Mouse (Mus musculus) brain, embryonic 18.5 days (tissue): Measurements from ENCODE around the gene Dab2.

Experiments
- DNase-seq: peaks from one replicate; pipeline ENCODE4 v3.0.0-alpha.2; 2012; ENCODE audit warnings: low read depth, low spot score

Dab2 gene

GRCm38 (mm10) chr15:6466995-6467394, 167.4 kb downstream of the Dab2 start:
- no peak for DNase-seq

DNA sequence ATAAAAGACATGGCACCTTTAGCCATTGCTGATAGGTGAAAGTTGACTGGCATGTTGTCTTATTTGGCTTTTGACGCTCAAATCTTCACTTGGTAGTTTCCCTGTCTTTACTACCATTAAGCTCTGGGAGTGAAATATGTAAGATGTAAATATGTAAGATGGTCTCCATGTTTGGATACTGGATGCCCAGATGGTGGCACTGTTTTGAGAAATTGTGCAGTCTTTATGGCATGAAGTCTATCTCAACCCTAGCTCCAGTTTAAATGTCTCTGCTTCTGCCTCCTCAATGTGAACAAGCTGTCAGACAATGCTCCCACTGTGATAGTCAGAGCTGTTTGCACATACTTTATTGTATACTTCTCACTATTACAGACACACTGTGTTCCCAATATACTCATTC, 169.3 kb downstream of the Dab2 start:
- DNase-seq: no peak

GRCm38 (mm10) chr15:6469384-6469783, 169.8 kb downstream of the Dab2 start:
- no peak for DNase-seq

GRCm38 (mm10) chr15:6483561-6483960, 184.0 kb downstream of the Dab2 start:
- DNase-seq: no peak
